Mouse (Mus musculus) sigmoid colon, adult 10 weeks (tissue): Measurements from ENCODE around the gene Faf2. TPM values are rescaled to one million over a fixed set of nuclear protein-coding genes. Genes with fewer than 3 reads are reported as not detected.

Experiments used
- polyA plus RNA-seq: library from polyadenylated mRNA; stranded (reverse); fragments of 350-450 nt; fragmentation: Illumina TruSeq; extraction: RNeasy Lipid Tissue Mini Kit (QIAGEN cat#74804); gene quantifications from one replicate; pipeline ENCODE4 v1.2.3, GENCODE M21; 2014; ENCODE audit warnings: low read depth, low replicate concordance

The Faf2 gene
- polyA plus RNA-seq, result 42.0 TPM

DNA sequence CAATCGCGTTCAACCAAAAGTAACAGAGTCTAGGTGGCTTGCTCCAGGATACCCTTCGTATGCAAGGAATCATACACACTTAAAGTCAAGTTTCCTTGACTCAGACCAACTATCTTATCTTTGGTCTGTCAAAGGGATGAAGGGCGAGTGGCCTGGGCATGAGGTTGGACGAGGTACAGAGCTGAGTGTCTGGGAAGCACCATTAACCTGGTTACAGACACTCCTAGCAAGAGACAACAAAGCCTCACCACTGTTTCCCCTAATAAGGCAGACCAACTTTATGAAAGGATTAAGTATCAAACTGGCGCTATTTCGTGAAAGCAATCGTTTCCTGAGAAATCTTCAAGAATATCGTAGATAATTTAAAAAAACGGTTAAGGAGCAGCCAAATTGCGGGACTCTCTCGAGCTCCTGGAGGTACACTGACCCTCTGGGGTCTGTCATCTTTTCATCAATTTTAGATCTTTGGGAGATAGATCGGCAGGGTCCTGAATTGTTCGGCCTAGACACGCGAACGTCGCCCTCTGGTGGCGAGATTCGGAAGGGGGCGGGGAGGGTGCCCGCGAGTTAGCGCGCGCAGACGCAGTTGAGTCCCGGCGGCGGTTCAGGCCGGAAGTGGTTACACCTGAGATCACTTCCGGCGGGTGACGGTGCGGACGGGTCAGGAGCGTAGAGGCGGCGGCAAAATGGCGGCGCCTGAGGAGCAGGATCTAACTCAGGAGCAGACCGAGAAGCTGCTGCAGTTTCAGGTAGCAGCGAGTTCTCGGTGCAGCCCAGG is at the start of gene Faf2:
TSS of gene Faf2 (plus strand) at position 630 of the 778 bp plus-strand sequence.

DNA sequence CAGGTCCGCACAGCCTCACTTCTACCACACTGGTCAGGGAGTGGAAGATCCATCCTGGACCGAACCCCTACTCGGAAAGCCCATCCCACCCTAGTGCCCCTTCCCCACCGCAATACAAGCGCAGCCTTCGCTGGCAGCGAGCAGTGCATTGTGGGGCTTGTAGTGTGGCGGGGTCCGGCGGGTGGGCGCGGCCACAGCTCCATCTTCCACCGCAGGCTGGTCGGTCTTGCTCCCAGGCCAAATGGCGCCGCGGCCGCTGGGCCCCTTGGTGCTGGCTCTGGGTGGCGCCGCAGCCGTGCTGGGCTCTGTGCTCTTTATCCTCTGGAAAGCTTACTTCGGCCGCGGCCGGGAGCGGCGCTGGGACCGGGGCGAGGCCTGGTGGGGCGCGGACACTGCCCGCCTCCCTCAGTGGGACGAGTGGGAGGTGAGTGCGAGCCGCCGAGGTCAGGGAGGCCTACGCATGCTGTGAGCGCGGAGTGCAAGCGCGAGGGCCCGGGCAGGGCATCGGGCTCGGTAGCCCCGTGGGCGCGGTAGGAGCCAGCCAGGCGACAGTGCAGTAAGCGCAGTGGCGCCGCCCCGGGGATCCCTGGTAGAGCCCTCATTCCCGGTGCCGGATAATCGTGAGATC is 46.6 kb upstream of the Faf2 start, which contains the start of gene Arl10:
TSS of gene Arl10 (plus strand) at position 162 of the 628 bp plus-strand sequence.

DNA sequence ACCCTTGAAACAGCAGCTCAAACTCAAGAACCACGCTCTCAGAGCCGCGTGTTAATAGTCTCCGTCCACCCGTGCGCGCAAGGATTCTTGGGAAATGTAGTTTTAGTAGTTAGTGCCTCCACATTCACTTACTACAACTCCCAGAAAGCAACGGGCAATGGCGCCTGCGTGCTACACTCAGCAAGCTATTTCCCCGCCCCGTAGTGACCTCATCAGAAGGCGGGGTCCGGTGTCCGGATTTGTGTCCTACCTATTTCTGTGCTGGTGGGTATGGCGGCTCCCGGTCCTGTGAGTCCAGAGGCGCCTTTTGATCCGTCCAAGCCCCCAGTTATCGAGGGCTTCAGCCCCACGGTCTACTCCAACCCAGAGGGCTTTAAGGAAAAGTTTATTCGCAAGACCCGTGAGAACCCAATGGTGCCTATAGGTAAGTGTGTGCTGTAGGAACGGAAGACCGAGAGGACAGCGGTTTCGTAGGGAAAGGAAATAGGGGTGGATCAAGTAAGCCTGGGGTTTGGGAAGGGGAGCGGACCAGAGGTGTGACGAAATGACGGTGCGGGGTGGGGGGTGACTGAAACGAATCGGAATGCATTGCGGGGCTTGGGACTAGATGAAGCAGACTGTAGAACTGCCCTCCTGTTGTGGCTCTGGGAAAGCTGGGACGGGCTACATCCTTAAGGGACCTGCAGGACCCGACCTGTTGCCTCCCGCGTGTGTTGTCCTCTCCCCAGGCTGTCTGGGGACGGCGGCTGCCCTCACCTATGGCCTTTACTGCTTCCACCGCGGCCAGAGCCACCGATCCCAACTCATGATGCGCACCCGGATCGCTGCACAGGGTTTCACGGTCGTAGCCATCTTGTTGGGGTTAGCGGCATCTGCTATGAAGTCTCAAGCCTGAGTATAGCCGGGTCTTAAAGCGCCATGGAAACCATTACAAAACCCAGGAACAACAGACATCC is 31.3 kb upstream of the Faf2 start, which contains the start of the genes Nop16 and Higd2a:
TSS of gene Nop16 (minus strand) at position 95 of the 956 bp plus-strand sequence.
TSS of gene Higd2a (plus strand) at position 212 of the 956 bp plus-strand sequence.

DNA sequence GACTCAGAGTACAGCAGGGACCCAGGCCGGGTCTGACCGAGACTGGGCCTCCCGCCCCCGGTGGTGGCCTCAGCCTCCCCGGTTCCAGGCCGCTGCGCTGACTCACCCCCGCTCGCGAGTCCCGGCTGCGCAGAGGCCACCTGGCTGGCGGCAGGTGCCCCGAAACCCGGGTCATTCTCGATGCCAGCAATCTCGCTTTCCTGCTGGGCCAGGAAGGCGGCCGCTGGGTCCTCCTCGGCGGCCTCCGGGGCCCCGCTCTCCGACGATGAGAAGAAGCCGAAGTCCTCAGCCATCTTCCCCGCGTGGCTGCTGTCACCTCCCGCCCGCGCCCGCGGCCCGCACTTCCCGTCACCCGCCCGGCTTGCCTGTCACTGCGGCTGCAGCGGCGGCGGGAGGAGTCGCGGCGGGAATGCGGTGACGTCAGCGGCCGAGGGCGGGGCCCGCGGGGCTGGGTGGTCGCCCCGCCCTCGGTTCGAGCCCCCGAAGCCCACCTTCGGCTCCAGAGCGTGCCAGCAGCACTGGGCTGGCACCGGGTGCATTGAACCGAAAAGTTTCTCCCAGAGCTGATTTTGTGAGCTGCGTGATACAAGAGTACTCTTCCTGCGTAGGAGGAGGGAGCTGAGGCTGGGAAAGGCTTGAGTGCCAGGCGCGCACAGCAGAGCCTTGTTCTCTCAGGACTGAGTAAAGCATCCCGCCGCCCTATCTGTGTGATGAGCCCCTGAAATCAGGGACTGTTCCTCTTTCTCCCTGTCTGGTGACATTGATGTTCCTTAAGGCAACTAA is 10.4 kb upstream of the Faf2 start, which contains the start of gene Cltb:
TSS of gene Cltb (minus strand) at position 373 of the 783 bp plus-strand sequence.

DNA sequence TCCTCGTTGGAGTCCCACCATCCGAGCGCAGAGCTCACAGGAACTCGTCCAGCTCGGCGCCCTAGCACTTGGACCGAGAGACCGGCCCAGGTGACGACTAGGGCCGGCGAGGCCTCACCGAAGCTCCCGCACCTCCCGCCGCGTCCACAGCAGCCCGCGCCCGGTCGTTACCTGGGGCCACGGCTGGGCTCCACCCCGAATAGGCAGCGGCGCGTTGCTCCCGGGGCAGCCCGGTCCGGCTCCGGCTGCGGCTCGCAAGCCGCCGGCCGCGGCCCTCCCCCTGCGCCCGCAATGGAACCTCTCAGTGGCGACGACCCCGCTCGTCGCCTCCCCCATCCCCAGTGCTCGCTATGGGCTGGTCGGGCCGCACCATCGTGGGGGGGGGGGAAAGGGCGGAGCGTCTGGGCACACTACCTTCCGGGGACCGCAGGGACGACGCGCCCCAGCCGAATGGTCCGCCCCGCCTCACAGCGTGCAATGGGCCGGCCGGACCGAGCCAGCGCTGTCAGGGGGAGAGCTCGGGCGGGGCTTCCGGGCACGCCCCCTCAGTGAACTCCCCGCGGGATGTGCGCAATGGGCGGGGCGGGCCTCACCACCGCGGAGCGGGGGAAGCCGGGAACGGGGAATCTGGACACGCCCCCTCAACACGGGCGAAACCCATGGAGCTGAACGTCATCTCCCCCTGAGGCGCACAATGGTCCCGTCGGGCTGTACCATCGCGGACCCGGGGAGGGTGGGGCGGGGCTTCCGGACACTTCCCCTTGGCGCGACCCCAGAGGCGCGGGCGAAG is 72.2 kb downstream of the Faf2 start, which contains the start of gene Rnf44:
TSS of gene Rnf44 (minus strand) at position 350 of the 790 bp plus-strand sequence.

DNA sequence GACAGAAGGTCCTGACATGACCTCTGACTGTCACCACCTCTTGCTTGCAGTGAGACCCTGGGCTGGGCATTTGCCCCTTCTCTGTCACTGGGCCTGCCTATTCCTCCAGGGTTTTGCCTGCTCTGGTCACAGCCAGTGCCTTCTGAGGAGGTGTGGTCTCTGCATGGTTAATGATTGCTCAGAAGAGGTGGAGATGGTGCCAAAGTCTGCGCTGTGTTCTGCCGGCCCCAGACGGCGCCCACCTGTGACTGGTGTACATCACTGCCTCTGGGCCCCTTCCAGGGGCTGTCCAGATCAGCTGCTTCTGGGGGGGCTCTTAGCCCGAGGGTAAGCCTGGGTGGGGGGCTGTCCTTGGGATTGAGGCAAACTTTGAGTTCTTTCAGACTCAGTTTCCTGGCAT is 79.7 kb downstream of the Faf2 start, which contains the start of gene Cdhr2:
TSS of gene Cdhr2 (plus strand) at position 219 of the 400 bp plus-strand sequence.

Other genes starting within 250 kb of the Faf2 start
- 3.2 TPM for gene Thoc3, start 152.9 kb upstream of the Faf2 start, polyA plus RNA-seq
- 7.9 TPM for gene Simc1, start 118.0 kb upstream of the Faf2 start, polyA plus RNA-seq
- 144 TPM for gene 4833439L19Rik, start 56.3 kb upstream of the Faf2 start, polyA plus RNA-seq
- gene Arl10, start 46.8 kb upstream of the Faf2 start, polyA plus RNA-seq, result 4.1 TPM
- gene Nop16, start 31.7 kb upstream of the Faf2 start, polyA plus RNA-seq, result 12.6 TPM
- gene Higd2a, start 31.6 kb upstream of the Faf2 start, polyA plus RNA-seq, result 25.6 TPM
- 28.8 TPM for gene Cltb, start 10.4 kb upstream of the Faf2 start, polyA plus RNA-seq
- 44.9 TPM for gene Rnf44, start 72.1 kb downstream of the Faf2 start, polyA plus RNA-seq
- 33.2 TPM for gene Cdhr2, start 79.7 kb downstream of the Faf2 start, polyA plus RNA-seq
- not detected for gene Gprin1, start 128.1 kb downstream of the Faf2 start, polyA plus RNA-seq
- gene Sncb, start 144.8 kb downstream of the Faf2 start, polyA plus RNA-seq, result 0.41 TPM
- gene Eif4e1b, start 162.2 kb downstream of the Faf2 start, polyA plus RNA-seq, result not detected
- gene Tspan17, start 167.6 kb downstream of the Faf2 start, polyA plus RNA-seq, result 3.0 TPM